Mouse (Mus musculus): ENCODE data around the gene Hist1h2ao. TPM values are rescaled to one million over a fixed set of nuclear protein-coding genes. Genes with fewer than 3 reads are reported as not detected.
"Not testable (repeated sequence)": the region's sequence is repeated elsewhere in the genome, so short reads cannot be mapped to it uniquely, and the experiment has no call there.

Gene Hist1h2ao
- total and polyA plus RNA-seq, 3 experiments = 1,152 TPM; not detected in 2

GRCm38 (mm10) chr13:21781021-21781555 is 29.2 kb upstream of the Hist1h2ao start:
- TF ChIP-seq UBTF (IDR thresholded peaks at IDR 0.05; ENCODE audit: borderline replicate concordance, insufficient read depth, low read depth, low read length) (no peak), SIN3A (IDR thresholded peaks at IDR 0.05; ENCODE audit: low read length) (no peak)
- H3K79me2 ChIP-seq (ENCODE audit: control insufficient read depth, insufficient read depth, low read length, poor library complexity) = peaks cover 8% of the 10 kb centered on the region; the same call in 1 of the 2 replicates
- peak overlapping the region; percentile 99 for H3K27ac ChIP-seq (ENCODE audit: control insufficient read depth, low read depth, low read length)
- no peaks in the 10 kb centered on the region for H3K27me3 ChIP-seq (ENCODE audit: control insufficient read depth in 1 of 2, insufficient read depth in 2 of 2, low read length in 2 of 2)
- H3K4me1 ChIP-seq (ENCODE audit: control insufficient read depth in 1 of 2, insufficient read depth in 2 of 2, low read length in 2 of 2) = peaks cover 0 to 15% of the 10 kb centered on the region in 2 experiments; a peak in 2 of 4 replicates
- H3K9ac ChIP-seq (ENCODE audit: control insufficient read depth, low read depth, low read length, poor library complexity, severe bottlenecking) = peak overlapping the region; percentile 93
- H3K4me3 ChIP-seq (ENCODE audit: control insufficient read depth in 1 of 2, insufficient read depth in 1 of 2, low read depth in 2 of 2, low read length in 2 of 2) = peak overlapping the region; percentile 17 to 64
- peak; percentile 77 for DNase-seq (ENCODE audit: low read depth, low spot score)
- H3K9me3 ChIP-seq (replicated peaks; ENCODE audit: insufficient read depth, low read length) = no peaks in the 10 kb centered on the region
- peaks cover 0 to 38% of the 10 kb centered on the region in 2 experiments; a peak in 2 of 4 replicates for H3K36me3 ChIP-seq (ENCODE audit: control insufficient read depth in 1 of 2, insufficient read depth in 2 of 2, low read length in 2 of 2)

GRCm38 (mm10) chr13:21781639-21782038 is 28.6 kb upstream of the Hist1h2ao start:
- H3K79me2 ChIP-seq (ENCODE audit: control insufficient read depth, insufficient read depth, low read length, poor library complexity) = peaks cover 8% of the 10 kb centered on the region; the same call in 1 of the 2 replicates
- peaks cover 0 to 9% of the 10 kb centered on the region in 2 experiments; a peak in 2 of 4 replicates for H3K4me1 ChIP-seq (ENCODE audit: control insufficient read depth in 1 of 2, insufficient read depth in 2 of 2, low read length in 2 of 2)
- peaks cover 0 to 34% of the 10 kb centered on the region in 2 experiments; a peak in 2 of 4 replicates for H3K36me3 ChIP-seq (ENCODE audit: control insufficient read depth in 1 of 2, insufficient read depth in 2 of 2, low read length in 2 of 2)
- TF ChIP-seq ZC3H11A (IDR thresholded peaks at IDR 0.05; ENCODE audit: low read depth, low read length) = no peak
- TF ChIP-seq ZKSCAN1 (IDR thresholded peaks at IDR 0.05; ENCODE audit: low read depth, low read length) = no peak
- TF ChIP-seq HCFC1 (IDR thresholded peaks at IDR 0.05; ENCODE audit: low read depth, low read length) = no peak
- no peak for TF ChIP-seq USF2 (IDR thresholded peaks at IDR 0.05; ENCODE audit: borderline replicate concordance in 1 of 2, insufficient read depth in 1 of 2, low read depth in 1 of 2, low read length in 2 of 2)
- TF ChIP-seq ZMIZ1 (IDR thresholded peaks at IDR 0.05; ENCODE audit: low read depth, low read length) = no peak
- no peak for TF ChIP-seq CHD2 (IDR thresholded peaks at IDR 0.05; ENCODE audit: low read length)
- no peak for TF ChIP-seq EP300 (IDR thresholded peaks at IDR 0.05; ENCODE audit: low read depth in 1 of 2, low read length in 2 of 2)
- H3K9ac ChIP-seq (ENCODE audit: control insufficient read depth, low read depth, low read length, poor library complexity, severe bottlenecking) = peak overlapping the region; percentile 75
- H3K27ac ChIP-seq (ENCODE audit: control insufficient read depth, low read depth, low read length) = peak overlapping the region; percentile 71
- H3K9me3 ChIP-seq (replicated peaks; ENCODE audit: insufficient read depth, low read length) = no peaks in the 10 kb centered on the region
- DNase-seq (ENCODE audit: low read depth, low spot score) = peak; percentile 56
- no peaks in the 10 kb centered on the region for H3K27me3 ChIP-seq (ENCODE audit: control insufficient read depth in 1 of 2, insufficient read depth in 2 of 2, low read length in 2 of 2)
- no peak overlapping the region; a peak in 1 of 4 replicates for H3K4me3 ChIP-seq (ENCODE audit: control insufficient read depth in 1 of 2, insufficient read depth in 1 of 2, low read depth in 2 of 2, low read length in 2 of 2)

DNA sequence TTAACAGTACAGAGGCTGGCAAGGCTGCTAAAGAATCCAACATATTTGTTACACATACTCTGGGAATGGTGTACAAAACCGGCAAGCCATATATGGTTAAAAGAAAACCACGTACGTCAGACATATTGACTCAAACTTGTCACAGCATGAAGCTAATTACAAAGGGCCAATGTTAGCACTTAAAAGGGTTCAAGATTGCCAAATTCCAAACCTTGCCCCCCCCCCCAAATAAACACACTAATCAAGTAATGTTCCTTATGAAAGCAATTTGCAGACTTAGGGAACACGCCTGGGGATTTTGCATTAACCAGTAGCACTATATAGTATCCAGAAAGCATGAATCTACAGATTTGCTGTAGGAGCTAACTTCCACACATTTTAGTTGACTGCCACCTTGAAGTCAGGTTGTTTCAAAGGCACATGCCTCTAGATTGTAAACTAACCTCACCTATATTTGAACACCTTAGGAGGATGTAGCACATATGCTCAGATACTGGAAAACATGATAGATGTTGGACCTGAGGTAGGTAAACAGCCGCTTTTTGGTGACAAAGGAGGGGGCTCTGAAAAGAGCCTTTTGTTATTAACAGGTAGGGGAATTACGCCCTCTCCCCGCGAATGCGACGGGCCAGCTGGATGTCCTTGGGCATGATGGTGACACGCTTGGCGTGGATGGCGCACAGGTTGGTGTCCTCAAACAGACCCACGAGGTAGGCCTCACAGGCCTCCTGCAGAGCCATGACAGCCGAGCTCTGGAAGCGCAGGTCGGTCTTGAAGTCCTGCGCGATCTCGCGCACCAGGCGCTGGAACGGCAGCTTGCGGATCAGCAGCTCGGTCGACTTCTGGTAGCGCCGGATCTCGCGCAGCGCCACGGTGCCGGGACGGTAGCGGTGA is 27.7 kb upstream of the Hist1h2ao start:
- DNase-seq (ENCODE audit: low read depth, low spot score) = peak; percentile 93
- H3K36me3 ChIP-seq (ENCODE audit: control insufficient read depth in 1 of 2, insufficient read depth in 2 of 2, low read length in 2 of 2) = peaks cover 0 to 28% of the 10 kb centered on the region in 2 experiments; a peak in 2 of 4 replicates
- not testable (repeated sequence) for H3K27me3 ChIP-seq (ENCODE audit: control insufficient read depth in 1 of 2, insufficient read depth in 2 of 2, low read length in 2 of 2); H3K79me2 ChIP-seq (ENCODE audit: control insufficient read depth, insufficient read depth, low read length, poor library complexity); H3K9me3 ChIP-seq (replicated peaks; ENCODE audit: insufficient read depth, low read length); H3K4me1 ChIP-seq (ENCODE audit: control insufficient read depth in 1 of 2, insufficient read depth in 2 of 2, low read length in 2 of 2)
- peak overlapping the region in 1 of 2 experiments; percentile 44; a peak in 2 of 4 replicates for H3K4me3 ChIP-seq (ENCODE audit: control insufficient read depth in 1 of 2, insufficient read depth in 1 of 2, low read depth in 2 of 2, low read length in 2 of 2)
- H3K9ac ChIP-seq (ENCODE audit: control insufficient read depth, low read depth, low read length, poor library complexity, severe bottlenecking) = peak overlapping the region; percentile 75
- peak; percentile 93; the same call in 1 of the 2 replicates for TF ChIP-seq POLR2AphosphoS5 (IDR thresholded peaks at IDR 0.05; ENCODE audit: borderline replicate concordance, low read depth, low read length)
- peak in 1 of 2 experiments; percentile 98; a peak in 2 of 4 replicates for TF ChIP-seq POLR2A (IDR thresholded peaks at IDR 0.05; ENCODE audit: control insufficient read depth in 1 of 2, insufficient read depth in 1 of 2, low read depth in 1 of 2, low read length in 2 of 2, poor library complexity in 1 of 2)
- peak overlapping the region; percentile 93 for H3K27ac ChIP-seq (ENCODE audit: control insufficient read depth, low read depth, low read length)
